Comparison of ENCODE assay signal across 1 mouse cellular context in the genomic region with DNA sequence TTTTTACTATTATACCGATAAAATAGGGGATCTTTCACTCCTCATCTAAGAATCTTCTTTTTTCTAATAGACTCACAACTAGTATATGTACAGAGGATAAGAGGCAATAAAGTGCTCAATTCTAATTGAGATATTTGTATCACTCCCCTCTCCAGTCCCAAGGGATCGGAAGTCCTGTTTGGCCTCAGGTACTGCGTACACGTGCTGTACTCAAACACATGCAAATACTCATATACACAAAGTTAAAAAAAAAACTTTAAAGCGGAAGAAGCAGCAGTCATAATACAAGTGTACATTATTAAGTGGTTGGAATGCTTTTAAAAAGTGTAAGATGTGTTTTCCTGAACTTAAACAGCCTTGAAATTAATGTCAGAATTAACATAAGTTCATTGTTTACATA.
TF ChIP-seq lines count a peak whose summit lies in the region.

No protein-coding gene starts in this region.

TF ChIP-seq in MEL, 35 proteins besides CTCF, POLR2A, EP300 and RAD21 (continued from another document):
- peak; percentile 76 for TF ChIP-seq MYC (IDR thresholded peaks at IDR 0.05; ENCODE audit: low read depth, low read length)
- no peak; the same call in 1 of the 2 replicates for TF ChIP-seq BHLHE40 (IDR thresholded peaks at IDR 0.05; ENCODE audit: borderline replicate concordance, low read depth, low read length)
- no peak for TF ChIP-seq CHD1 (IDR thresholded peaks at IDR 0.05; ENCODE audit: low read depth, low read length)
- no peak for TF ChIP-seq POLR2AphosphoS2 (IDR thresholded peaks at IDR 0.05; ENCODE audit: low read length)
- TF ChIP-seq UBTF (IDR thresholded peaks at IDR 0.05; ENCODE audit: borderline replicate concordance, insufficient read depth, low read depth, low read length): no peak
- TF ChIP-seq USF2 (IDR thresholded peaks at IDR 0.05; ENCODE audit: borderline replicate concordance in 1 of 2, insufficient read depth in 1 of 2, low read depth in 1 of 2, low read length in 2 of 2): no peak
- TF ChIP-seq ETS1 (IDR thresholded peaks at IDR 0.05; ENCODE audit: low read depth, low read length): no peak
- TF ChIP-seq USF1 (IDR thresholded peaks at IDR 0.05; ENCODE audit: low read depth, low read length): no peak
- TF ChIP-seq HCFC1 (IDR thresholded peaks at IDR 0.05; ENCODE audit: low read depth, low read length): no peak
- no peak for TF ChIP-seq POLR2AphosphoS5 (IDR thresholded peaks at IDR 0.05; ENCODE audit: borderline replicate concordance, low read depth, low read length)
- TF ChIP-seq SMC3 (IDR thresholded peaks at IDR 0.05; ENCODE audit: low read depth, low read length): no peak
- TF ChIP-seq TAL1 (IDR thresholded peaks at IDR 0.05; ENCODE audit: low read length): no peak
- TF ChIP-seq ZKSCAN1 (IDR thresholded peaks at IDR 0.05; ENCODE audit: low read depth, low read length): no peak
- no peak for TF ChIP-seq NRF1 (IDR thresholded peaks at IDR 0.05; ENCODE audit: insufficient read depth, low read depth, low read length, poor library complexity, severe bottlenecking)
- no peak for TF ChIP-seq GABPA (IDR thresholded peaks at IDR 0.05; ENCODE audit: low read depth, low read length)
- TF ChIP-seq NELFE (IDR thresholded peaks at IDR 0.05; ENCODE audit: low read depth, low read length): no peak
- TF ChIP-seq MYB (IDR thresholded peaks at IDR 0.05; ENCODE audit: low read depth, low read length): no peak
- TF ChIP-seq ZNF384 (IDR thresholded peaks at IDR 0.05; ENCODE audit: low read depth, low read length): peak; percentile 56; the same call in 1 of the 2 replicates
